Mouse (Mus musculus): ENCODE data around the gene Ppib.

DNA sequence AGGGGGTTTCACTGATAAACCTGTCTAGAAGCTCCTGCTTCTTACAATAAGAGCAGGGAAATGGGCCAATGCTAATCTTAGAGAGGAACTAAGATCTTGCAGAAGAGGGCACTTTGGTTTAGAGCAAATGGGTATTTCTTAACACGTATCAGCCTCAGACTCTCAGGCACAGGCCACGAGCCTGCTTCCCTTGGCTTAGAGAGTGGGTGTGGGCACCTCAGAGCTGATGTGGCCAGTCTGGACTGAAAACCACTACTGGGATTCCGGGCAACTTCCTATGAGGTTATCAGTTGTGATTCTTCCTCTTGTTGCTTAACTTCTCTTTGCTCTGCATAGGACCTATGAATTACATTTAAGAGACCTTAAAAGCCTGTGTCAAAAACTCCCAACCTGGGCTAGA is 54.3 kb downstream of the Ppib start:
- TF ChIP-seq CTCF (IDR thresholded peaks at IDR 0.05) (no peak), EP300 (IDR thresholded peaks at IDR 0.05; ENCODE audit: insufficient read depth, low read depth, low read length) (no peak)
